Mouse (Mus musculus): Measurements from ENCODE around the gene Stard9. TPM values are rescaled to one million over a fixed set of nuclear protein-coding genes. Genes with fewer than 3 reads are reported as not detected.

The Stard9 gene
- polyA plus RNA-seq, 1 experiment: 3.0 TPM

DNA sequence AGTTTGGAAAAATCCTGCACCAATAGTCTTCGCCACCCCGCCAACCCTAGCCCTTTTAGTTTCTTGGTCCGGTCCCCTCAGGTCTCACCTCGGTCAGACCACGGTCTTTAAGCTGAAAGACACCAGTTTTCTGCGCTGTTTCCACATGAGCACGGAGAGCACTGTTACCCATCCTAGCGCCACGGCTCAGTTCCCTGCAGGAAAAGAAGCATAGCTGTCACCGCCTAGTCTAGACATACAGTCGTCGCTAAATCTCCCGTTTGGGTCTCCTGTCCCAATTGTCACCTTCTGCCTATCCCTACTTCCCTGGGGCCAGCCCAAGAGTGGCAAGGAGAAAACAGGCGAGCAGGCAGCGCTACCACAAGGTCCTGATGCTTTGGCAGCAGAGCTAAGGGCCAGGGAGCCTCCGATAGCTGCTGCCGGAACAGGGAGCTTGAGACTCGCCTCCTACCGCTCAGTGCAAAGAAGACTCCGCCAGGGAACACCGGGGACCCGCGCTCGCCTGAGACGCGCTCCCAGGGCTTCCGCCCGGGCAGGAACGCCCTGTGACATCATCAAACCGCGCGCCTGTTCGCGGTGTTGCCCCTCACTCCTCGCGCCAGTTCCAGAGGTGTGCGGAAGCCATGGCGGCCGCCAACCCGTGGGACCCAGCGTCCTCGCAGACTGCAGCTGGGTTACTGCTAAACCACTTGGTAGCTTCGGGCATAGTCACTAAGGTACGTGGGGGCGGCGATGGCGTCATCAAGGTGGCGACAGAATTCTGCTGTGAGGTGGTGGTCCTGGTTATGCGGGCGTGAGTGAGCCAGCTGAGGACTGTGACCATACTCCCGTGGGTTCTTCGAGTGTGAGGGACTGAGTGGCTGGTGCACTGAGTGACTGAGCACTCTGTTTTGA lies 19.8 kb upstream of the Stard9 start, which contains the start of the genes Haus2 and Lrrc57:
Haus2 (plus strand) TSS at position 554 of the 894 bp plus-strand sequence.
Lrrc57 (minus strand) TSS at position 691 of the 894 bp plus-strand sequence.
- WGBS: under 1% methylated on average over 52 of the region's 52 CpGs
- DNase-seq: peak; percentile 94
- peak within 1 kb of the TSS; percentile 21; the same call in 1 of the 2 replicates for H3K27ac ChIP-seq (ENCODE audit: control insufficient read depth, insufficient read depth, low read length)
- 0 out of 2 replicates have a peak, but pooled peaks cover 3% of the 10 kb centered on the region for H3K4me1 ChIP-seq (replicated peaks; ENCODE audit: control insufficient read depth, insufficient read depth, low read length)
- no peaks in the 10 kb centered on the region for H3K27me3 ChIP-seq (ENCODE audit: control insufficient read depth, insufficient read depth, low read length)
- peak; percentile 85 for TF ChIP-seq POLR2A (IDR thresholded peaks at IDR 0.05; ENCODE audit: control insufficient read depth, extremely low read depth, insufficient read depth, low read length, poor library complexity)
- TF ChIP-seq CTCF (IDR thresholded peaks at IDR 0.05; ENCODE audit: borderline replicate concordance, control insufficient read depth, extremely low read depth, insufficient read depth, low read length, poor library complexity): 0 out of 2 replicates have a peak, but pooled peaks have one; percentile 14
- H3K4me3 ChIP-seq (ENCODE audit: control insufficient read depth, insufficient read depth, low read length): peak within 1 kb of the TSS; percentile 88
- peaks cover 3% of the 10 kb centered on the region for H3K36me3 ChIP-seq (ENCODE audit: control insufficient read depth, insufficient read depth, low read length)

DNA sequence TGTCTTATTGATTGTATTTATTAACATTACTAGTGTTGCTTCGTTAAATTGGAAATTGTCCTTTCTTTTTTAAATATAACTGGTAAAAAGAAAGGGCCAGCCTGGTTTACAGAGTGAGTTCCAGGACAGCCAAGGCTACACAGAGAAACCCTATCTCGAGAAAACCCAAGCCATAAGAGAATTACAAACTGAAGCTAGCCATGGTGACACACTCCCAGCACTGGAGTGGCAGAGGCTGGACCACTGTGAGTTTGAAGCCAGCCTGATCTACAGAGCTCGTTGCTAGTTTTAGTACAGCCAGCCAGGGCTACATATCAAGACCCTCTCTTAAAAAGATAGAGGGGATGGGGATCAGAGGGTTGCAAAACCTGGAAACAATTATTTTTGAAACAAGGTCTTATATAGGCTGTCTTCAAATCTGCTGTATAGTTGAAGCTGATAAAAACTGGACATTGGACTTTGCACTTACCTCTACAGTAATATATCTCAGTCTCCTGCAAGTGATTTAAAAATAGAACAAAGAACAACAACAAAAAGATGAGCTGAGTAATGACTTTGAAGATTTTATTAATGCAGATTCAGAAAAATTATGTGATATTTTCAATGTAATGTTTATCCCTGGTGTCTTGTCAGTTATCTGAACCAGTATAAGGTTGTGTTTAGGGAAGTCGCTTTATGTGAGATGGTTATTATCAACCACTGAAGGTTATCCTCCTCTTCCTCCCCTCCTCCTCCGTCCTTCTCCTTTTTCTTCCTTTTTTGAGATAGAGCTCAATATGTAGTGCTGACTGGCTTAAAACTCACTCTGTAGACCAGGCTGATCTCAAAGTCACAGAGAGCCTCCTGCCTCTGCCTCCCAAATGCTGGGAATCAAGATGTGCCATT lies 12.4 kb upstream of the Stard9 start:
- Histone ChIP-seq H3K4me3 (ENCODE audit: control insufficient read depth, insufficient read depth, low read length) (no peak overlapping the region), H3K27ac (ENCODE audit: control insufficient read depth, insufficient read depth, low read length) (no peak overlapping the region), H3K4me1 (replicated peaks; ENCODE audit: control insufficient read depth, insufficient read depth, low read length) (no peaks in the 10 kb centered on the region), H3K36me3 (ENCODE audit: control insufficient read depth, insufficient read depth, low read length) (peaks cover 27% of the 10 kb centered on the region), H3K27me3 (ENCODE audit: control insufficient read depth, insufficient read depth, low read length) (no peaks in the 10 kb centered on the region)
- 90% methylated on average over 5 of the region's 5 CpGs for WGBS
- no peak for DNase-seq
- TF ChIP-seq CTCF (IDR thresholded peaks at IDR 0.05; ENCODE audit: borderline replicate concordance, control insufficient read depth, extremely low read depth, insufficient read depth, low read length, poor library complexity): no peak
- no peak for TF ChIP-seq POLR2A (IDR thresholded peaks at IDR 0.05; ENCODE audit: control insufficient read depth, extremely low read depth, insufficient read depth, low read length, poor library complexity)

DNA sequence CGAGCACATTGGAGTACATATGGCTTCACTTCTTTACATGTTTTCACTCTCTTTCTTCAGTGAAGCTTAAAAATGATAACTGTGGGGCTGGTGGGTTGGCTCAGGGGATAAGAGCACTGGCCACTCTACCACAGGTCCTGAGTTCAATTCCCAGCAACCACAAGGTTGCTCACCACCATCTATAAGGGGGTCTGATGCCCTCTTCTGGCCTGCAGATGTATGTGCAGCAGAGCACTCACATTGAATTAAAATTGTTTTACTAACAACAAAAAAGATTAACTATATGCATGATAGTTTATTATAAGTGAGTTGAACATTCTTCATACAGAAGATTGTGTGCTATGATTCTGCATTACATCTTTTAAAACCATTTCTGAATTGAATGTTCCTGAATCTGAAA lies 9.4 kb upstream of the Stard9 start:
- TF ChIP-seq POLR2A (IDR thresholded peaks at IDR 0.05; ENCODE audit: control insufficient read depth, extremely low read depth, insufficient read depth, low read length, poor library complexity) (no peak), CTCF (IDR thresholded peaks at IDR 0.05; ENCODE audit: borderline replicate concordance, control insufficient read depth, extremely low read depth, insufficient read depth, low read length, poor library complexity) (no peak)
- Histone ChIP-seq H3K27me3 (ENCODE audit: control insufficient read depth, insufficient read depth, low read length) (no peaks in the 10 kb centered on the region), H3K36me3 (ENCODE audit: control insufficient read depth, insufficient read depth, low read length) (peaks cover 21% of the 10 kb centered on the region), H3K4me3 (ENCODE audit: control insufficient read depth, insufficient read depth, low read length) (no peak overlapping the region), H3K4me1 (replicated peaks; ENCODE audit: control insufficient read depth, insufficient read depth, low read length) (no peaks in the 10 kb centered on the region), H3K27ac (ENCODE audit: control insufficient read depth, insufficient read depth, low read length) (no peak overlapping the region)
- no peak for DNase-seq
- 100% methylated on average over 1 of the region's 1 CpGs for WGBS

DNA sequence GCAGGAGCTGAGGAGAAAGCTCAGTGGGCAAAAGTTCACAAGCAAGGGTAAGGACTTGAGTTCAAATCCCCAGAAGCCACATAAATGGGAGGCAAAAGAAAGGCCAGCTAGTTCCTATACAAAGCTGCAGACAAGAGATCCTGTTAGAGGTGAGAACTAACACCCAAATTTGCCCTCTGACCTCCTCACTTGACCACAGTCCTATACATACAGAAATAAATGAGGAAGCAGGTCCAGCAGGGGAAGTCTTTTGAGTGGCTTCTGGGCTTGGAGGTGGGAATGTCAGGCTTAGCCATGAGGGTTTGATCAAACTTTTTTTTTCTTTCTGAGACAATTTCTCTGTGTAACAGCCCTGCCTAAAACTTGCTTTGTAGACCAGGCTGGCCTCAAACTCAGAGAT lies 6.0 kb upstream of the Stard9 start:
- H3K4me3 ChIP-seq (ENCODE audit: control insufficient read depth, insufficient read depth, low read length): no peak overlapping the region
- H3K27ac ChIP-seq (ENCODE audit: control insufficient read depth, insufficient read depth, low read length): no peak overlapping the region
- TF ChIP-seq POLR2A (IDR thresholded peaks at IDR 0.05; ENCODE audit: control insufficient read depth, extremely low read depth, insufficient read depth, low read length, poor library complexity) (no peak), CTCF (IDR thresholded peaks at IDR 0.05; ENCODE audit: borderline replicate concordance, control insufficient read depth, extremely low read depth, insufficient read depth, low read length, poor library complexity) (no peak)
- no peaks in the 10 kb centered on the region for H3K27me3 ChIP-seq (ENCODE audit: control insufficient read depth, insufficient read depth, low read length)
- no peaks in the 10 kb centered on the region for H3K4me1 ChIP-seq (replicated peaks; ENCODE audit: control insufficient read depth, insufficient read depth, low read length)
- no peak for DNase-seq
- peaks cover 16% of the 10 kb centered on the region for H3K36me3 ChIP-seq (ENCODE audit: control insufficient read depth, insufficient read depth, low read length)

DNA sequence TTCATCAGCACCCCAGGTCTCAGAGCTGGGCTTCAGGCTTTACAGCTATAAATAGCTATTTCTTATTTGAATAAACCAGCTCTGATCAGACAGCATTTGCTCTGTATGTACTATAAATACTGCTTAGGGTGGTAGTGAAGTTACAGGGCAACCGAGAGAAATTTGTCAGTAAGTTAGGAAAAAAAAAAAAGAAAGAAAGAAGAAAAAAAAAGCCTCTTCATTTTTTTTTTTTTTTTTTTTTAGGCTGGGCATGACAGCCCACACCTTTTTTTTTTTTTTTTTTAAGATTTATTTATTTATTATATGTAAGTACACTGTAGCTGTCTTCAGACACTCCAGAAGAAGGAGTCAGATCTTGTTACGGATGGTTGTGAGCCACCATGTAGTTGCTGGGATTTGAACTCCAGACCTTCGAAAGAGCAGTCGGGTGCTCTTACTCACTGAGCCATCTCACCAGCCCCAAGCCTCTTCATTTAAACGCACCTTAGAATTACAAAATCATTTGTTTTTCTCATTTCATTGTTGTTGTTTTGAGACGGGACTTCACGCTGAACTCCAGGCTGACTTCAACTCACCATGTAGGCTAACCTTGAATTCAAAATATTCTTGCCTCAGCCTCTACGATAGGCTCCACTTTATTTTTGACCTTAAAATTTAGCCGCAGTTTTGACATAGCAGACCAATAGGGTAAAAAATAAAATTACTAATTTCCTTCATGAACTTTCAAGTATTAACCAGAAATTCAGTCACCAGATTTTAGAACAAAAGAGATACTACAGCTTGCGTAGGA lies 650 bp upstream of the Stard9 start:
- Histone ChIP-seq H3K36me3 (ENCODE audit: control insufficient read depth, insufficient read depth, low read length) (no peaks in the 10 kb centered on the region), H3K4me1 (replicated peaks; ENCODE audit: control insufficient read depth, insufficient read depth, low read length) (peaks cover 5% of the 10 kb centered on the region; the same call in 1 of the 2 replicates), H3K27me3 (ENCODE audit: control insufficient read depth, insufficient read depth, low read length) (no peaks in the 10 kb centered on the region), H3K4me3 (ENCODE audit: control insufficient read depth, insufficient read depth, low read length) (no peak overlapping the region), H3K27ac (ENCODE audit: control insufficient read depth, insufficient read depth, low read length) (no peak overlapping the region)
- no peak for DNase-seq
- WGBS: 24% methylated on average over 10 of the region's 10 CpGs
- no peak for TF ChIP-seq CTCF (IDR thresholded peaks at IDR 0.05; ENCODE audit: borderline replicate concordance, control insufficient read depth, extremely low read depth, insufficient read depth, low read length, poor library complexity)
- TF ChIP-seq POLR2A (IDR thresholded peaks at IDR 0.05; ENCODE audit: control insufficient read depth, extremely low read depth, insufficient read depth, low read length, poor library complexity): no peak

Measured in thymus, adult 2 months (tissue).